Mouse (Mus musculus): Measurements from ENCODE around the gene Selenbp2. TPM values are rescaled to one million over a fixed set of nuclear protein-coding genes. Genes with fewer than 3 reads are reported as not detected.
A peak's percentile ranks its signal among the peaks of the same experiment; 100 is the strongest.
"Not testable (repeated sequence)": the region's sequence is repeated elsewhere in the genome, so short reads cannot be mapped to it uniquely, and the experiment has no call there.

Selenbp2 gene
- 35.1 and 39.9 TPM in 2 replicates for polyA plus RNA-seq (2015; fragmentation: Nextera tagmentation; extraction: Ambion mirVana)

DNA sequence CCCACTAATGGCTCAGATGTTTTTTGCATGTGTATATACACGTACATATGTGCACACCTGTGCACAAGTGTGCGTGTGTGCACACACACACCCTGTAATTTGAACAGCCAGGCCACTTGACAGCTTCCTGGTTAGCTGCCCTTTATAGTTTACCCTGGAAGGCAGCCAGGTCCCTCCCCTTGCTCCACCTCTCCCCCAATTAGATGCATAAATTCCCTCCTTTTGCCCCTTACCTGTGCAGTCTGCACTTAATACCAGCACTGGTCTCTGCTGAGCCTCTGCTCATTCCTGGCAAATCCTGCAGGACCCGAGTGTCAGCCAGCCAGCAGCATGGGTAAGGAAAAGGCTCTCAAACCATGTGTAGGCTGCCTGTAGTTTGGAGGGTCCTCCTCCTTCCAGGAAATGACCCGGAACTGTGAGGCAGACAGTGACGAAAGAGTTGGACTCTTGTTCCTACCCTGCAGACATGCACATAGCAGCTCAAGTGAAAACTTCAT, at the start of gene Selenbp2:
Selenbp2 (plus strand) TSS at position 228 of the 497 bp plus-strand sequence.
- Histone ChIP-seq H3K4me2 (ENCODE audit: low read depth, low read length) (peak within 1 kb of the TSS; percentile 38; the same call in 1 of the 2 replicates), H3K9ac (replicated peaks) (no peak within 1 kb of the TSS), H3K36me3 (replicated peaks; ENCODE audit: insufficient read depth, low read length) (no peaks in the 10 kb centered on the region), H3K27ac (ENCODE audit: low read depth) (peak within 1 kb of the TSS; percentile 68), H3K4me3 (ENCODE audit: low read depth, low read length) (no peak within 1 kb of the TSS), H3K9me3 (ENCODE audit: low read length) (no peaks in the 10 kb centered on the region), H3K4me1 (ENCODE audit: insufficient read depth) (peaks cover 3% of the 10 kb centered on the region; the same call in 1 of the 2 replicates), H3K27me3 (ENCODE audit: insufficient read depth, low read length) (no peaks in the 10 kb centered on the region)
- TF ChIP-seq CTCF (IDR thresholded peaks at IDR 0.05; ENCODE audit: low read depth) (no peak), EP300 (IDR thresholded peaks at IDR 0.05; ENCODE audit: low read depth) (peak; percentile 47; the same call in 1 of the 2 replicates)
- 39% methylated on average over 5 of the region's 5 CpGs for WGBS (ENCODE audit: insufficient replicate concordance)
- DNase-seq (peak; percentile 58), ATAC-seq (peak; percentile 74)

GRCm38 (mm10) chr3:94648755-94649590, 44.4 kb upstream of the Selenbp2 start:
- Histone ChIP-seq H3K27ac (ENCODE audit: low read depth) (peak overlapping the region; percentile 77), H3K4me1 (ENCODE audit: insufficient read depth) (peaks cover 17% of the 10 kb centered on the region), H3K9me3 (ENCODE audit: low read length) (no peaks in the 10 kb centered on the region), H3K27me3 (ENCODE audit: insufficient read depth, low read length) (no peaks in the 10 kb centered on the region), H3K4me3 (ENCODE audit: low read depth, low read length) (no peak overlapping the region), H3K4me2 (ENCODE audit: low read depth, low read length) (peak overlapping the region; percentile 42; the same call in 1 of the 2 replicates), H3K36me3 (replicated peaks; ENCODE audit: insufficient read depth, low read length) (no peaks in the 10 kb centered on the region), H3K9ac (replicated peaks) (no peak overlapping the region)
- WGBS (ENCODE audit: insufficient replicate concordance): 49% methylated on average over 6 of the region's 6 CpGs
- ATAC-seq (peak; percentile 94), DNase-seq (peak; percentile 27)
- no peak for TF ChIP-seq CTCF (IDR thresholded peaks at IDR 0.05; ENCODE audit: low read depth)
- TF ChIP-seq EP300 (IDR thresholded peaks at IDR 0.05; ENCODE audit: low read depth): no peak

GRCm38 (mm10) chr3:94650409-94650808, 42.9 kb upstream of the Selenbp2 start:
- H3K9ac ChIP-seq (replicated peaks): no peak overlapping the region
- H3K9me3 ChIP-seq (ENCODE audit: low read length): no peaks in the 10 kb centered on the region
- H3K4me2 ChIP-seq (ENCODE audit: low read depth, low read length): no peak overlapping the region
- WGBS (ENCODE audit: insufficient replicate concordance): 85% methylated on average over 7 of the region's 7 CpGs
- ATAC-seq (no peak), DNase-seq (no peak)
- H3K27ac ChIP-seq (ENCODE audit: low read depth): no peak overlapping the region
- H3K4me3 ChIP-seq (ENCODE audit: low read depth, low read length): no peak overlapping the region
- H3K36me3 ChIP-seq (replicated peaks; ENCODE audit: insufficient read depth, low read length): no peaks in the 10 kb centered on the region
- peaks cover 17% of the 10 kb centered on the region for H3K4me1 ChIP-seq (ENCODE audit: insufficient read depth)
- H3K27me3 ChIP-seq (ENCODE audit: insufficient read depth, low read length): no peaks in the 10 kb centered on the region
- no peak for TF ChIP-seq CTCF (IDR thresholded peaks at IDR 0.05; ENCODE audit: low read depth)

DNA sequence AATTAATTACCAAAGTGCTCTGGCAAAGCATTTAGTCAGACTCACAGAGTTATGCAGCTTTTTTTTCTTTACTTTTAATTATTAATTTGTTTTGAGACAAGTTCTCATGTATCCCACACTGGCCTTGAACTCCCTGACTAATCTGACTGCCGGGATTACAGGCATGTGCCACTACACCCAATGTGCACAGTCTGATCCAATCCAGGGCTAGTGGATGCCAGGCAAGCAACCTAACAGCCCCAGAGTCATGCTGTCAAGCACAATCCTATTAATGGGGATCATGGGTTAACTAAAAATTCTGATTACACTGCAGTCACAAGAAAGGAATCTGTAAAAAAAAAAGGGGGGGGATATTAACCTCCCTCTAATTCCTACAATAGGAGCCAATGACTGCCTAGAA, 39.4 kb upstream of the Selenbp2 start:
- H3K27me3 ChIP-seq (ENCODE audit: insufficient read depth, low read length); H3K27ac ChIP-seq (ENCODE audit: low read depth); H3K9me3 ChIP-seq (ENCODE audit: low read length); DNase-seq; H3K9ac ChIP-seq (replicated peaks); ATAC-seq; H3K4me3 ChIP-seq (ENCODE audit: low read depth, low read length); H3K36me3 ChIP-seq (replicated peaks; ENCODE audit: insufficient read depth, low read length); H3K4me2 ChIP-seq (ENCODE audit: low read depth, low read length): not testable (repeated sequence)
- WGBS (ENCODE audit: insufficient replicate concordance): 63% methylated on average over 1 of the region's 1 CpGs
- H3K4me1 ChIP-seq (ENCODE audit: insufficient read depth): peaks cover 20% of the 10 kb centered on the region

GRCm38 (mm10) chr3:94657852-94658739, 35.3 kb upstream of the Selenbp2 start:
- 8% methylated on average over 22 of the region's 47 CpGs for WGBS (ENCODE audit: insufficient replicate concordance)
- peak; percentile 47 for ATAC-seq
- DNase-seq; H3K27me3 ChIP-seq (ENCODE audit: insufficient read depth, low read length); H3K9me3 ChIP-seq (ENCODE audit: low read length); H3K36me3 ChIP-seq (replicated peaks; ENCODE audit: insufficient read depth, low read length): not testable (repeated sequence)
- peak overlapping the region; percentile 78 for H3K4me2 ChIP-seq (ENCODE audit: low read depth, low read length)
- peak overlapping the region; percentile 34; the same call in 1 of the 2 replicates for H3K27ac ChIP-seq (ENCODE audit: low read depth)
- H3K4me1 ChIP-seq (ENCODE audit: insufficient read depth): peaks cover 13% of the 10 kb centered on the region
- H3K9ac ChIP-seq (replicated peaks): peak overlapping the region; percentile 59
- peak overlapping the region; percentile 54 for H3K4me3 ChIP-seq (ENCODE audit: low read depth, low read length)

DNA sequence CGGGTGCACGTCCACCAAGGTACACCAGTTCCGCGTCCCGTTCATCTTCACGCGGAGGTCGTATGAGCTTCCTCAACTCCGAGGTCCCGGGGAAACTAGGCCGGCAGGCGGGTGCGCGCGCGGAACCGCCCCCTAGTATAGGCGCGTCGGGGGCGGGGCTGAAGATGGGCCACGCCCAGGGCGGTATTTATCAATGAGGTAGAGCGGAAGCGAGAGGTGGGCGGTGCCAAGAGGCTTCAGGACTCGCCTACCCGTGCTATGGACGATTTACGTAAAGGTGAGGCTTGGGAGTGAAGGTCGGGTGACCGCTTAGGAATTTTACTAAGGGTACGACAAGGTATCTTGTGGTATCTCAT, 34.6 kb upstream of the Selenbp2 start, which contains the start of gene Tuft1:
Tuft1 (minus strand) TSS at position 133 of the 356 bp plus-strand sequence.
- Histone ChIP-seq H3K27ac (ENCODE audit: low read depth) (peak within 1 kb of the TSS; percentile 69), H3K4me3 (ENCODE audit: low read depth, low read length) (peak within 1 kb of the TSS; percentile 54), H3K9ac (replicated peaks) (peak within 1 kb of the TSS; percentile 59), H3K4me1 (ENCODE audit: insufficient read depth) (peaks cover 13% of the 10 kb centered on the region), H3K4me2 (ENCODE audit: low read depth, low read length) (peak within 1 kb of the TSS; percentile 78)
- peak; percentile 97 for ATAC-seq
- H3K9me3 ChIP-seq (ENCODE audit: low read length); H3K27me3 ChIP-seq (ENCODE audit: insufficient read depth, low read length); DNase-seq; H3K36me3 ChIP-seq (replicated peaks; ENCODE audit: insufficient read depth, low read length): not testable (repeated sequence)
- under 1% methylated on average over 16 of the region's 33 CpGs for WGBS (ENCODE audit: insufficient replicate concordance)

- peak overlapping the region; percentile 66 for H3K4me2 ChIP-seq (ENCODE audit: low read depth, low read length)
- H3K4me3 ChIP-seq (ENCODE audit: low read depth, low read length): peak overlapping the region; percentile 23
- not testable (repeated sequence) for H3K9me3 ChIP-seq (ENCODE audit: low read length); H3K36me3 ChIP-seq (replicated peaks; ENCODE audit: insufficient read depth, low read length); H3K9ac ChIP-seq (replicated peaks); H3K27me3 ChIP-seq (ENCODE audit: insufficient read depth, low read length)
- peak; percentile 36 for DNase-seq
- H3K27ac ChIP-seq (ENCODE audit: low read depth): peak overlapping the region; percentile 69
- WGBS (ENCODE audit: insufficient replicate concordance): 22% methylated on average over 7 of the region's 10 CpGs
- H3K4me1 ChIP-seq (ENCODE audit: insufficient read depth): peaks cover 13% of the 10 kb centered on the region
- peak; percentile 87 for ATAC-seq
These were observed 34.1 kb upstream of the Selenbp2 start for GRCm38 (mm10) chr3:94659142-94659748.

DNA sequence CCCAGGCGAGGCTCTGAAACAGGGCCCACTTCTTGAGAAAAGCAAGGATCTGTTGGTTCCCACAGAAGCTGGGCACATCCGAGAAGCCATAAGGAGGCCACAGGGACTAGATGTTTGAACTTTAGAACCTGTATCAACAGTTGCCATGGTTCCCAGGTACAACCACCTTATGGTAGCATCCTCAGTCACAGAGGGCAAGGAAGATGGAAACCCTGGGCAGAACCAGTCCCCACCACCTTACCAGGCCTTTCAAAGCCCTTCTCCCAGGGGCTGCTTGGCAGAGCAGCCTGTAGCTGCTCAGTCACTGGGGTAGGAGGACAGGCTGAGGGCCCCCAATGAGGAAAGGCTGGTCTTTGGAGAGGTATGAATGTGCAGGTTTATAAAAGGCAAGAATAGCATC, 32.5 kb upstream of the Selenbp2 start:
- H3K9ac ChIP-seq (replicated peaks); H3K4me3 ChIP-seq (ENCODE audit: low read depth, low read length); H3K4me2 ChIP-seq (ENCODE audit: low read depth, low read length); H3K27me3 ChIP-seq (ENCODE audit: insufficient read depth, low read length); H3K9me3 ChIP-seq (ENCODE audit: low read length); H3K27ac ChIP-seq (ENCODE audit: low read depth); DNase-seq; H3K36me3 ChIP-seq (replicated peaks; ENCODE audit: insufficient read depth, low read length); ATAC-seq: not testable (repeated sequence)
- WGBS (ENCODE audit: insufficient replicate concordance): 84% methylated on average over 2 of the region's 2 CpGs
- H3K4me1 ChIP-seq (ENCODE audit: insufficient read depth): peaks cover 15% of the 10 kb centered on the region
